9 mouse cellular contexts compared by ENCODE assay signal in the genomic region with DNA sequence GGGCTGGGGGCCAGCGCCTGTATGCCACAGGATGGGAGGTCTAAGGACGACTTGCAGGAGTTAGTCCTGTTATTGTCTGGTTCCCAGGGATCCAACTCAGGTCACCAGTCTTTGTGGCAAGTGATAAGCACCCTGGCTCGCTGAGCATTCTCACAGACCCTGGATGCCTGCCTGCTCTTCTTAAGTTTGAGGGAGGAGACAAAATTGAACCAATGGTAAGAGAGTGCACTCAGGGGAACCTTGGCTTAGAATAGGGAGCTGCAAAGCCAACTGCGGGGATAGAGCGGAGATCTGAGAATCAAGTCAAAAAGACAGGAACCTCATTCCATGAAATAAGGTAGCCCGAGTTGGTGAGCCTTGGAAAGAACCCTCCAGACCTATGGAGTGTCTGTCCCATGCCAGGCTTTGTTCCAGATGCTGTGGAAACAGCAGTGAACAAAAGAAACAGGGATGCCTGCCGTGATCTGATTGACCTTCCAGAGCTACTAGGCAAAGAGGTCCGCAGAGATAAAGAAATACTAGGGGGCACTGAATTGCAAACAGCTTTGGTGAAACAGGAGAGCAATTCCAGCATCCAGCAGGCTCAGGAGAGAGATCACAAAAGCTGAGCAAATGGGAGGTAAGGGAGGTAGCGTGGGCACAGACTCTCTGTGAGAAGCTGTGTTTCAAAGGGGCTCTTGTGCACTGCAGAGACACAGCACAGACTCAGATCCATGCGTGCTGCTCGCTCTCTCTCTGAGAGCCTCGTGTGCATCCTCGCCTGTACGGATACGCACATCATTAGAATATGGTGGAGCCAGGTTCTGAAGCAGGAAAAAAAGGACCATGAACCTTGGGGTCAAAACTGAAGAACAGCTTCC.
DNase-seq lines count a peak whose midpoint lies in the region; ATAC-seq and TF ChIP-seq lines count a peak whose summit lies in the region.
"Had no signal": no experiment of that assay in that cellular context is flagged by ENCODE, and none has a peak within 500 bp of the region (broad histone marks: within the 10 kb centered on the region; RNA-seq: fewer than 3 reads in every experiment).

No protein-coding gene starts in this region.

- 21% methylated on average over 15 of the region's 15 CpGs for WGBS in forebrain, embryonic 14.5 days
- 43% methylated on average over 15 of the region's 15 CpGs for WGBS in liver, embryonic 12.5 days (ENCODE audit: insufficient replicate concordance)

- ATAC-seq in forebrain, embryonic 14.5 days: peak; percentile 74
- no peak for ATAC-seq in liver, embryonic 12.5 days

- H3K9me3 ChIP-seq in forebrain, embryonic 14.5 days (replicated peaks; ENCODE audit: control insufficient read depth, low read length): no peaks in the 10 kb centered on the region
- H3K9me3 ChIP-seq in liver, embryonic 12.5 days (replicated peaks): no peaks in the 10 kb centered on the region
- H3K9me3 ChIP-seq: limb, embryonic 12.5 days had no signal

- H3K4me2 ChIP-seq in forebrain, embryonic 14.5 days (ENCODE audit: low read length): peak overlapping the region; percentile 36
- peak overlapping the region; percentile 18 for H3K4me2 ChIP-seq in myocyte (ENCODE audit: low read depth)
- no peak overlapping the region for H3K4me2 ChIP-seq in liver, embryonic 12.5 days
- H3K4me2 ChIP-seq: limb, embryonic 12.5 days had no signal

- intact Hi-C loops in heart, postnatal 36 days (cut with DNase I): loop anchor here (2.0 kb wide), 1 partner anchor 26 kb away; no protein-coding TSS in a partner anchor

- H3ac ChIP-seq in myocyte (ENCODE audit: control insufficient read depth, insufficient read length): no peak overlapping the region

- no peak overlapping the region for H3K4me3 ChIP-seq in forebrain, embryonic 14.5 days (ENCODE audit: low read depth, low read length)
- no peak overlapping the region for H3K4me3 ChIP-seq in myocyte
- H3K4me3 ChIP-seq in liver, embryonic 12.5 days: no peak overlapping the region
- H3K4me3 ChIP-seq: limb, embryonic 12.5 days had no signal

- H3K9ac ChIP-seq in forebrain, embryonic 14.5 days (ENCODE audit: low read length): peak overlapping the region; percentile 43; the same call in 1 of the 2 replicates
- no peak overlapping the region for H3K9ac ChIP-seq in liver, embryonic 12.5 days
- H3K9ac ChIP-seq: limb, embryonic 12.5 days had no signal

- peaks cover 14% of the 10 kb centered on the region for H3K4me1 ChIP-seq in forebrain, embryonic 14.5 days (ENCODE audit: control insufficient read depth, insufficient read depth, low read length)
- peaks cover 16% of the 10 kb centered on the region for H3K4me1 ChIP-seq in liver, embryonic 12.5 days

- no peak for TF ChIP-seq POLR2A in myocyte (IDR thresholded peaks at IDR 0.05; ENCODE audit: insufficient read length, low read depth)

- no peaks in the 10 kb centered on the region for H3K27me3 ChIP-seq in forebrain, embryonic 14.5 days (replicated peaks; ENCODE audit: control insufficient read depth, insufficient read depth, low read length)
- no peaks in the 10 kb centered on the region for H3K27me3 ChIP-seq in myocyte (ENCODE audit: control insufficient read depth, insufficient read depth, insufficient read length)
- 0 out of 2 replicates have a peak, but pooled peaks cover 4% of the 10 kb centered on the region for H3K27me3 ChIP-seq in liver, embryonic 12.5 days (replicated peaks)
- H3K27me3 ChIP-seq: limb, embryonic 12.5 days had no signal

- DNase-seq in cerebellum, postnatal 14 days: peak; percentile 24 to 26
- no peak for DNase-seq in cerebellum, adult 8-10 months
- peak; percentile 59 for DNase-seq in forebrain, embryonic 14.5 days (ENCODE audit: low spot score)
- DNase-seq in heart, postnatal 36 days: peak; percentile 71 to 77
- no peak for DNase-seq in urinary bladder, adult 2 months (ENCODE audit: low spot score)
- no peak for DNase-seq in frontal cortex, postnatal 14 days (ENCODE audit: low spot score in 2 of 2)

- no peaks in the 10 kb centered on the region for H3K79me2 ChIP-seq in myocyte (ENCODE audit: control insufficient read depth, insufficient read depth)

- no peaks in the 10 kb centered on the region for H3K36me3 ChIP-seq in forebrain, embryonic 14.5 days (ENCODE audit: control insufficient read depth, insufficient read depth, low read length)
- no peaks in the 10 kb centered on the region for H3K36me3 ChIP-seq in myocyte (ENCODE audit: control insufficient read depth, insufficient read depth)
- H3K36me3 ChIP-seq in liver, embryonic 12.5 days: no peaks in the 10 kb centered on the region
- H3K36me3 ChIP-seq: limb, embryonic 12.5 days had no signal

- no peak overlapping the region for H3K27ac ChIP-seq in forebrain, embryonic 14.5 days (ENCODE audit: low read depth, low read length)
- H3K27ac ChIP-seq in liver, embryonic 12.5 days: no peak overlapping the region
- H3K27ac ChIP-seq: limb, embryonic 12.5 days had no signal

TF ChIP-seq in myocyte, 11 proteins besides CTCF, POLR2A, EP300 and RAD21:
- TF ChIP-seq MYOD1 (IDR thresholded peaks at IDR 0.05; ENCODE audit: control insufficient read depth in 1 of 3, insufficient read length in 2 of 3, low read depth in 2 of 3): no peak
- no peak for TF ChIP-seq MYOG (IDR thresholded peaks at IDR 0.05; ENCODE audit: control insufficient read depth in 1 of 3, insufficient read depth in 1 of 3, insufficient read length in 2 of 3, low read depth in 2 of 3)
- TF ChIP-seq CEBPB (IDR thresholded peaks at IDR 0.05; ENCODE audit: insufficient read depth, poor library complexity, severe bottlenecking): no peak
- TF ChIP-seq E2F4 (IDR thresholded peaks at IDR 0.05; ENCODE audit: insufficient read depth): no peak
- no peak for TF ChIP-seq MAX (IDR thresholded peaks at IDR 0.05; ENCODE audit: low read depth)
- TF ChIP-seq POLR2AphosphoS2 (IDR thresholded peaks at IDR 0.05; ENCODE audit: insufficient read length, low read depth): no peak
- no peak for TF ChIP-seq REST (IDR thresholded peaks at IDR 0.05; ENCODE audit: insufficient read depth, insufficient read length)
- TF ChIP-seq USF1 (IDR thresholded peaks at IDR 0.05; ENCODE audit: low read depth): no peak
- no peak for TF ChIP-seq TCF12 (IDR thresholded peaks at IDR 0.05; ENCODE audit: insufficient read depth, poor library complexity, severe bottlenecking)
- no peak for TF ChIP-seq TCF3 (IDR thresholded peaks at IDR 0.05; ENCODE audit: insufficient read length, low read depth)
- TF ChIP-seq SRF (IDR thresholded peaks at IDR 0.05; ENCODE audit: control insufficient read depth, insufficient read length, low read depth): no peak

Comparison
In these comparisons a context has a peak if more than half of its experiments do, and no peak if none do; other contexts are left out.
1. DNase-seq: peak in cerebellum, postnatal 14 days (2 of 2), forebrain, embryonic 14.5 days (single experiment) and heart, postnatal 36 days (2 of 2); none in cerebellum, adult 8-10 months (single experiment), urinary bladder, adult 2 months (single experiment) and frontal cortex, postnatal 14 days (0 of 2).